Mouse (Mus musculus) retina, adult 2 months (tissue): ENCODE results near the gene Gria4.
"Not testable (repeated sequence)": the region's sequence is repeated elsewhere in the genome, so short reads cannot be mapped to it uniquely, and the experiment has no call there.

Experiments used
- DNase-seq: peaks from one replicate; pipeline ENCODE4 v3.0.0-alpha.2; 2012; ENCODE audit warnings: low read depth, low spot score

Gene Gria4

DNA sequence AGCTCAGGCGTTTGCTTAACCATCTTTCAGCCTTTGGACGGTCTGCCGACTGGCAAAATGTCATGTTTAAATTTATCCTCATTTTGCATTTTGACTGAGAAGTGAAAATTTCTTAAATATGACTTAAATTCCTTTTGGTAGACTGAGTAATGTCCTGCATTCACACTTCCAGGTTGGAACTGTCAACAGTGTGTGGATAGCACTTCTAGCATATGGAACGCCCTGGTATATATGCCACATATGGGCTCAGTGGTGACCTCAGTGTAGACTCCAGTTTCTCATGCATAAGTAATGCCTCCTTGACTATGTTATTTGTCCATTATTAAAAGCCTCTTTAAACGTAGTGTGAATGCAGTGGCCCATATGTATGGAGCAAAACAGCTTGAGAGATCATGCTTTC lies 222.4 kb downstream of the Gria4 start:
- no peak for DNase-seq

GRCm38 (mm10) chr9:4555415-4555959 lies 240.5 kb downstream of the Gria4 start:
- no peak for DNase-seq

GRCm38 (mm10) chr9:4539218-4539617 lies 256.8 kb downstream of the Gria4 start:
- no peak for DNase-seq

DNA sequence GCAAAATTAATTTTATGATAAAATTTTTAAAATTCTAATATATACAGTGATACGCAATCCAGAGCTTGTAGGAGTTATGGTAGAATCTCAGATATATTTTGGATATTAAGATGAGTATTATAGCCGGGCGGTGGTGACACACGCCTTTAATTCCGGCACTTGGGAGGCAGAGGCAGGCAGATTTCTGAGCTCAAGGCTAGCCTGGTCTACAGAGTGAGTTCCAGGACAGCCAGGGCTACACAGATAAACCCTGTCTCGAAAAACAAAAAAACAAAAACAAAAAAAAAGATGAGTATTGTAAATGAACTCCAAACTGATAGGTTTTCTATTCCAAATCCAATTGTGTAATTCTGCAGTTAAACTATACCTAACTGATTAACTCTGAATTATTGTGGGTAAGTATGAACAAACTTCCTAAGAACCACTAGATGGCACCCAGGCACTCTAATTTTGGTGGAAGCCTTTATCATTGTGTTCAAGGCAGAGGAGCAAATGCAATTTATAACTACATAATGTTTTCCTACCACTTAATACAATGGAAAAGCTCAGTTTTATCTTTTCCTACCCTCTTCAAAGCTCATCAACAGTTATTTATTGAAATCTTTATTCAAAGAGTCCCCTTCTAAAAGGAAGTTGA lies 259.4 kb downstream of the Gria4 start:
- DNase-seq, result peak; percentile 22

GRCm38 (mm10) chr9:4514563-4514885 lies 281.5 kb downstream of the Gria4 start:
- no peak for DNase-seq

GRCm38 (mm10) chr9:4513796-4514562 lies 282.1 kb downstream of the Gria4 start:
- DNase-seq, result no peak

GRCm38 (mm10) chr9:4506086-4506485 lies 289.9 kb downstream of the Gria4 start:
- DNase-seq, result no peak

DNA sequence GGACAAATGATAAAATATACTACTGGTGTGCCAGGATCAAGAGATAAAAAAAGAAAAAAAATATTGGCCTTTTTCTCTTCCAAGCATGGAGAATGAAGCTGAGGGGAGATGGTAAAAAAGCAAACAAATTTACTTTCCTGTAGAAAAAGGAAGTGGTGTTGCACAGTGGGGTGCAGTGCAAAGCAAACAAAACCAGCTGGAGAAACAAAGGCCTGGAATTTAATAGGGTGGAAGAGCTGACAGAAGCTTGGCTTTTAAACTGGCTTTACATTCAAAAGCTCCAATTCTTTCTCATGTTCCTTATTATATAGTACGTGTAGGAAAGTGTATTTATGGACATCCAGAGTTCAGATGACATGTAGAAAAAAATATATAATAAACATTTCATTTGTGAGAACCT lies 290.9 kb downstream of the Gria4 start:
- DNase-seq, result no peak

- no peak for DNase-seq
Measured at GRCm38 (mm10) chr9:4486428-4486827, 309.6 kb downstream of the Gria4 start.

GRCm38 (mm10) chr9:4484502-4484901 lies 311.5 kb downstream of the Gria4 start:
- DNase-seq, result no peak

GRCm38 (mm10) chr9:4470791-4471190 lies 325.2 kb downstream of the Gria4 start:
- DNase-seq, result no peak

GRCm38 (mm10) chr9:4459456-4460070 lies 336.5 kb downstream of the Gria4 start:
- DNase-seq, result no peak

DNA sequence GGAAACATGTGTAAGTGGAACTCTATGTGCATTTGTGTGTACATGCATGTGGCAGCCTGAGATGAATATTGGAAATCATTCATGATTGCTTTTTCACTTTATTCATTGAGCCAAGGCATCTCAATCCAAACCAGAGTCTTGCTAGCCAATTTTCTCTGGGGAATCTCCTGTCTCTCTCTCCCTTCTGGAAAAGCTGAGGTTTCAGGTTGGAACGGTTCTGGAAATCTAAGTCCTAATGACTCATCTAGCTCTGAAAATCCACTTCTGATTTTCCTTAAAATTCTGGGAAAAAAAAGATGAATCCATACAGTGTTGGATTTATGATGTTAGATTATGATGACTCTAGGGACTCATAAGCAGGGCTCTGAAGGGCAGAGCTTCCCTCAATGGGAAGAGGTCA lies 337.8 kb downstream of the Gria4 start:
- DNase-seq, result no peak

DNA sequence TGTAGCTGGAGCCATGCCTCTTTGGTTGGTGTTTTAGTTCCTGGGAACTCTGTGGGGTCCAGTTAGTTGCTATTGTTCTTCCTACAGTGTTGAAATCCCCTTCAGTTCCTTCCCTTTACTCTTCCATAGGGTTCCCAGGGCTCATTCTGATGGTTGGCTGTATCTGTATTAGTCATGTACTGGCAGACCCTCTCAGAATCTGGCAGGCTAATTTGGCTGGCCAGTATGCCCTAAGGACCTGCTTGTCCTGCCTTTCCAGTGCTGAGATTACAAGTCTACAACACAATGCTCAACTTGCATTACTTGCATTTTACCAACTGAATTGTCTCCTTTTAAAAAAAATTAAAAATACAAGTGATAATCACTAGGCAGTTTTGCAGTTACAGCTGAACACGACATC lies 338.4 kb downstream of the Gria4 start:
- DNase-seq, result no peak

DNA sequence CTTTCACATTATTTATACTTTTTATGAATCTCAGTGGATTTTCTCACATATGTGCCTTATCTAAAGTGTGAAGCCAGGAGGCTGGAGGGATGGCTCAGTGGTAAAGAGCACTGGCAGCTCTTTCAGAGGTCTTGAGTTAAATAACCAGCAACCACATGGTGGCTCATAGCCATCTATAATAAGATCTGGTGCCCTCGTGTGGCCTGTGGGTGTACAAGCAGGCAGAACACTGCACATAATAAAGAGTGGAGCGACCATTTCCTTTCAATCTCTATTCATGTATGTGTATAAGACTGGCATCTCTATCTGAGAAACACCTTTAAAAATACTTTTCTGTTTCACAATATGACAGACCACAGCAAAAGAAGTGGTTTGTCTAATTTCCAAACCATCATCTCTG lies 353.1 kb downstream of the Gria4 start:
- DNase-seq, result no peak

GRCm38 (mm10) chr9:4400801-4401200 lies 395.2 kb downstream of the Gria4 start:
- not testable (repeated sequence) for DNase-seq

DNA sequence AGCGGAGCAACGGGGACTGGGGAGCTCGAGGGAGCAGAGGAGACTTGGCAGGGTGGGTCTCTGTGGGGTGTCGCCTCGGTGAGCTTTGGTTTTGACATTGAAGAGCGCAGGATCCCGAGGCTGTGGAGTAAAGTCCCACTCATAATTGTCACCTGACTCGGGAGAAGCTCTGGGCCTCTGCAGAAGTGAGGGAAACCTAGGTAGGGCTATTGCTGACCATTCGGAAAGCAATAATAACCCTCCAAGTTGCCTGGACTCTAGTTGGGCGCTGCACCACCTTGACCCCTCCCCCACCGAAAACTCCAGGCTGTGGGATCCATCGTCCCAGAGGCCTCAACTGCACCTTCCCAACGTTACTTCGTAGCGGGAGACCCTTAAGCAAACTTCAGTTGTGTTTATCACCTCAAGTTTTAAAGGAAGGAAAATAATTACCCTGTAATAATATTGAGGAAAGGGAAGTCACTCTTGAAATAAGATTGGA lies 419.4 kb downstream of the Gria4 start:
- DNase-seq, result no peak

DNA sequence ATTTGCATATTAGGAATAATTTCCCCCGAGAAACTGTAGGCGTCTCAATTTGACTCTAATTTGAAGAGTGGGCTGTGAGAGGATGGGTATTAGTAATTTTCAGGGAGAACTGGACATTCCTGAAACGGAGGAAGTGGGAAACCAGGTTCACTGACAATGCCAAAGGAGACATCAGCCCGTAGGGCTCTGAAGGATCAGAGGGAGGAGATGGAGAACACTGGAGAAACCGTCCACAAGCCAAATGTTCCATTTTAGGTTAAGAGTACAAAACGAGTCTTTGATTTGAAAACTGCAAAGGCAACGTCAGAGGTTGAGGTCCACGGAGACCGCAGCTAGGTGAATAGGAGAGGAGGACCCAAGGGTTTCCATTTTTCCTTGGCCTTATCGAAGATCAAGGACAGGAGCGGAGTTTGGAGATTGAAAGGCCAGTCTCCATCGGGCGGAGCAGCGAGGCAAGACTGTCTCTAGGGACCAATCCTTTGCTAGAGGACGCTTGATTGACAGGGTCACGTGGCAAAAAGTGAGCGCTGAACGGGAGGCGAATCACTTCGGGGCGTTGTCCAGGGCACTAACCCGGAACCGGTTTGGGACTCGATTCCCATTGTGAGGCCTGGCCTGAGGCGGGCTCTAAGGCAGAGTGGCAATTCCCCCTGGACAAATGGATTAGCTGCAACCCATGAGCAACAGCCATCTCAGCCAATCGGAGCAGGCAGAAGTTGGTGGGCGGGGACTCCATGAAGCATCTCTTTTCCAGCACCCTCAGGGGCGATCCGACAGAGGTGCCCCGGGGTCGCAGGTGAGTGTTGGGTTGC lies 420.0 kb downstream of the Gria4 start, which contains the start of gene Msantd4:
Gene Msantd4 (plus strand): TSS at position 735 of the 812 bp plus-strand sequence.
- DNase-seq, result peak; percentile 99
